Mouse (Mus musculus) spleen, adult 2 months (tissue): ENCODE data around the gene Ctrb1. TPM values are rescaled to one million over a fixed set of nuclear protein-coding genes. Genes with fewer than 3 reads are reported as not detected.

ENCODE experiments used
- DNase-seq, 2 experiments: peaks; one replicate each; pipeline versions ENCODE4 v3.0.0 to v3.0.0-alpha.2; 2012 to 2021; ENCODE audit warnings: low spot score in 2 of 2, low read depth in 1 of 2
- H3K27ac ChIP-seq: fragments of 200-500 bp; 2 replicates; pipeline ENCODE4 v1.5.1; 2012; ENCODE audit warnings: low read length, inconsistent platforms; ENCODE audit not compliant: insufficient read depth
- H3K27me3 ChIP-seq: fragments of 200-500 bp; 2 replicates; pipeline ENCODE4 v1.6.1; 2012; ENCODE audit warnings: mild to moderate bottlenecking, moderate library complexity, low read length, inconsistent platforms; ENCODE audit not compliant: control insufficient read depth, insufficient read depth
- H3K36me3 ChIP-seq: fragments of 200-500 bp; 2 replicates; pipeline ENCODE4 v1.6.1; 2012; ENCODE audit warnings: mild to moderate bottlenecking, low read length, inconsistent platforms; ENCODE audit not compliant: control insufficient read depth, insufficient read depth
- H3K4me1 ChIP-seq: fragments of 200-500 bp; 2 replicates; pipeline ENCODE4 v1.6.1; 2011; ENCODE audit warnings: inconsistent platforms; ENCODE audit not compliant: control insufficient read depth, insufficient read depth, insufficient read length
- H3K4me3 ChIP-seq: fragments of 200-500 bp; 2 replicates; pipeline ENCODE4 v1.5.1; 2011; ENCODE audit warnings: mild to moderate bottlenecking, inconsistent platforms; ENCODE audit not compliant: insufficient read depth, insufficient read length; ENCODE audit errors: extremely low read depth
- CTCF ChIP-seq: fragments of 200-500 bp; IDR thresholded peaks from 2 replicates; pipeline ENCODE4 v1.5.1; 2011; ENCODE audit warnings: mild to moderate bottlenecking, inconsistent platforms; ENCODE audit not compliant: insufficient read depth, insufficient read length, insufficient replicate concordance; ENCODE audit errors: extremely low read depth
- POLR2A ChIP-seq: fragments of 200-500 bp; IDR thresholded peaks from 2 replicates; pipeline ENCODE4 v1.6.1; 2011; ENCODE audit warnings: low read depth, low read length, inconsistent platforms
- WGBS: fragments of 180-500 bp; shearing (Covaris S2); methylation state at CpG from one replicate; pipeline ENCODE4 v1.1.7; 2018; 5-methylcytosine and 5-hydroxymethylcytosine counted together
- polyA plus RNA-seq: library from polyadenylated mRNA; depleted of rRNA; stranded (reverse); fragments of >200 nt; gene quantifications from 2 replicates; pipeline ENCODE4 v1.2.3, GENCODE M21; 2012; rRNA removed

Ctrb1 gene
- polyA plus RNA-seq, 1 experiment = 23,675 TPM

DNA sequence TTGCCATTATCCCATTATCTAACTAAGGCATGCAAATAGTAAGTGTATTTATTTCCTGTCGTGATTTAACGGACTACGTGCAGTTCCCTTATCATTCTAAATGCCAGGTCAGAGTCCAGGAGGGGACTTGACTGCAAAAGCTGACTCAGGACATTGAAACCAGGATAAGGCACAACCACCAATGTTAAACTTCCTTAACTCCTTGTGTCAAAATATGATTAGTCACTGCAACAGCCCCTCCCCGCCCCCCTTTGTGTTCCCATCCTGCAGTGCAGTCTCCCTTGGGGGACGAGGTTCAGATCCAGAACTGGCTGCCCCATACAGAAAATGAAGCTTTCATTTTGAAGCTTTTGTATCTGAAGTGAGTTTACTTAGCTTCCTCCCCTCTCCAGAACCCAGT lies 48.3 kb downstream of the Ctrb1 start:
- TF ChIP-seq CTCF = no peak
- TF ChIP-seq POLR2A = no peak
- Histone ChIP-seq H3K4me3 (no peak overlapping the region), H3K27me3 (no peaks in the 10 kb centered on the region), H3K36me3 (no peaks in the 10 kb centered on the region), H3K4me1 (peaks cover 13% of the 10 kb centered on the region; the same call in 1 of the 2 replicates), H3K27ac (peak overlapping the region; percentile 44; the same call in 1 of the 2 replicates)
- DNase-seq = no peak
- WGBS = 6% methylated on average over 5 of the region's 5 CpGs

DNA sequence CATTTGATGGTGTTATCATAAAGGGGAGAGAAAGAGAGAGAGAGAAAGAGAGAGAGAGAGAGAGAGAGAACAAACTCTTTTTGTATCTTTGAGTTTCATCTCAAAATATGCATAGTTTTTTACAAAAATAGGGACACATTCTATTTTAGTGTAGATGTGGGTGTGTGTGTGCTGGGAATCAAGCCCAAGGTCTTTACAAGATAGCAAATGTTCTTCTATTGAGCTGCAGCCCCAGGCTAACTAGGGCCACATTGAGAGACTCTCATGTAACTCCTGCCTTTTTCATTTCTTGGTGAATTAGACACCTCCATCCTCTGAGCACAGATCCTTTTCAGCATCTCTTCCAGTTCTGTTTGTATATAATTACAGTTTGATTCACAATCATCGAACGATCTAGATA lies 49.7 kb downstream of the Ctrb1 start:
- no peaks in the 10 kb centered on the region for H3K27me3 ChIP-seq
- TF ChIP-seq CTCF (no peak), POLR2A (no peak)
- H3K27ac ChIP-seq = no peak overlapping the region
- no peak overlapping the region for H3K4me3 ChIP-seq
- H3K4me1 ChIP-seq = peaks cover 13% of the 10 kb centered on the region; the same call in 1 of the 2 replicates
- WGBS = 94% methylated on average over 2 of the region's 2 CpGs
- DNase-seq = no peak
- H3K36me3 ChIP-seq = no peaks in the 10 kb centered on the region

DNA sequence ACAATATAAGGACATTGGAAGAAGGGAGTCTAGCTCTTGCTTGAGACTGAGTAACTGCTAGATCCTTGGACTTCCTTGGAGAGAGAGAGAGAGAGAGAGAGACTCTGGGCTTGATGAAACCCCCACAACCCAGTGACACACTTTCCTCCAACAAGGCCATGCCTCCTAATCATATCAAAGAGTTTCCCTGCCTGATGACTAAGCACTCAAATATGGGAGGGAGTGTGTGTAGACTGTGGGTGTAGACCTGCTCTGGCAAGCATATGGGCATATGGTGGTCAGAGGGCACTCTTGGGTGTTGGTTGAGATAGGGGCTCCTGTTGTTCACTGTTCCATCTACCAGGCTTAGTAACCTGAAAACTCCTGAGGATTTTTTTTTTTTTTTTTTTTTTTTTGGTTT lies 52.7 kb downstream of the Ctrb1 start:
- Histone ChIP-seq H3K27ac (no peak overlapping the region), H3K4me1 (peaks cover 7% of the 10 kb centered on the region; the same call in 1 of the 2 replicates), H3K4me3 (no peak overlapping the region), H3K27me3 (no peaks in the 10 kb centered on the region), H3K36me3 (no peaks in the 10 kb centered on the region)
- no peak for TF ChIP-seq CTCF
- TF ChIP-seq POLR2A = no peak
- no peak for DNase-seq

Other genes starting within 250 kb of the Ctrb1 start
- 4.6 and 5.0 TPM in 2 replicates for gene Wdr59, start 168.9 kb downstream of the Ctrb1 start, polyA plus RNA-seq
- gene Znrf1, start 154.9 kb downstream of the Ctrb1 start, polyA plus RNA-seq = 62.9 and 73.2 TPM in 2 replicates
- 1.2 and 1.8 TPM in 2 replicates for gene Ldhd, start 60.6 kb downstream of the Ctrb1 start, polyA plus RNA-seq
- 4.9 and 5.2 TPM in 2 replicates for gene Zfp1, start 47.6 kb downstream of the Ctrb1 start, polyA plus RNA-seq
- gene Bcar1, start 52.8 kb upstream of the Ctrb1 start, polyA plus RNA-seq = 20.4 and 25.1 TPM in 2 replicates
- gene Cfdp1, start 163.3 kb upstream of the Ctrb1 start, polyA plus RNA-seq = 2.0 and 2.4 TPM in 2 replicates
- 1.2 and 1.6 TPM in 2 replicates for gene Tmem170, start 185.7 kb upstream of the Ctrb1 start, polyA plus RNA-seq
- gene Chst5, start 219.4 kb upstream of the Ctrb1 start, polyA plus RNA-seq = 0.13 TPM in 1 of 2 replicates, not detected in the other
- 2.1 and 3.1 TPM in 2 replicates for gene Tmem231, start 242.9 kb upstream of the Ctrb1 start, polyA plus RNA-seq
- 15.9 and 25.4 TPM in 2 replicates for gene Gabarapl2, start 249.7 kb upstream of the Ctrb1 start, polyA plus RNA-seq